Mouse (Mus musculus): ENCODE measurements at regions not wholly inside any gene's neighbourhood (a gene's known extent, or its start where the extent isn't known, plus 50 kb on each side); places are given as distances from the start of the nearest gene placed in this dataset.

DNA sequence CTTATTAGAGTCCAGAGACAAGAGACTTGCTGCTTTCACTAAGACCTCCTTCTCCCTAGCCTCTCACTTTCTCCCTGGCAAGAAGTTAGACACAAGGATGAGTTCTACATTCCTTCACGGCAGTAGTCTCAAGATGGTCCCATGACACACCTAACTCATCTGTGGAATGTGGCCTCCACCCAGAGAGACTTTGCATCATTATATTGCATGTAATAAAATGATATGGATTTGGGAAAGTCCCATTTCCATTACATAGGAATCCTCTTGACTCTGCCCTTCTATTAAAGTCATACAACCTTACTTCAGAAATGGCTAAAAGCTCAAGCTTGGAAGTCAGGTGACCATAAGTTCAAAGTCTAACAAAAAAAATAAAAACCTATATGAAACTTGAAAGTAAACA lies 165.4 kb downstream of the Atp6ap1l start:
- DNase-seq (ENCODE audit: low spot score in 2 of 2), result no peak

DNA sequence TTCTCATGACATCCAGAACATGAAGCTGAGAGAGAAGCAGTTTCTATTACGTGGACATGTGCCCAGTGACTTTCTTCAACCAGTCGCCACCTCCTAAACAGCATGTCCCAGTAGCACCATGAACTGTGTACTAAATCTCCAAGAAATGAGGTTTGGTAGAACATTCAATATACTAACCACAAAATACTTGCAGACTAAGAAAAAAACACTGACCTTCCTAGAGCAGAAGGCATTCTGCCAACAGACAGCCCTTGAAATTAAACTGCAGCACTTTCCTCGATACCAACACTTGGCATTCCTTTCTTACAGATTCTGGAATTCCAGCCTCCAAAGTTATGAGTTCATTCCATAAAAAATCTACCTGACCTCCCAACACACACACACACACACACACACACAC lies 166.6 kb downstream of the Atp6ap1l start:
- no peak for DNase-seq (ENCODE audit: low spot score in 2 of 2)

DNA sequence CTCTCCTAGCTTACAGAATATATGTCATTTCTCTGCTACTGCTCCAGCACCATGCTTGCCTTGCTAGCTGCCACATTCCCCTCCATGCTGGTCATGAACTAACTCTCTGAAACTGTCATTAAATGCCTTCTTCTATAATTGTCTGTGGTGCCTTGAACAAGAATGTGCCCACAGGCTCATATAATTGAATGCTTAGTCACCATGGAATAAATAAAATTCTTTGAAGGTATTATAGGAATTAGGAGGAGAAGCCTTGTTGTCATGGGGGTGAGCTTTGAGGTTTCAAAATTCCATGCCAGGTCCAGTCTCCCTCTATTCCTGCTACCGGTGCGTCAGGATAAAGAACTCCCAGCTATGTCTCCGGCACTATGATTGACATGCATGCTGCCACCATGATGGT lies 171.9 kb downstream of the Atp6ap1l start:
- DNase-seq (ENCODE audit: low spot score in 2 of 2), result no peak

DNA sequence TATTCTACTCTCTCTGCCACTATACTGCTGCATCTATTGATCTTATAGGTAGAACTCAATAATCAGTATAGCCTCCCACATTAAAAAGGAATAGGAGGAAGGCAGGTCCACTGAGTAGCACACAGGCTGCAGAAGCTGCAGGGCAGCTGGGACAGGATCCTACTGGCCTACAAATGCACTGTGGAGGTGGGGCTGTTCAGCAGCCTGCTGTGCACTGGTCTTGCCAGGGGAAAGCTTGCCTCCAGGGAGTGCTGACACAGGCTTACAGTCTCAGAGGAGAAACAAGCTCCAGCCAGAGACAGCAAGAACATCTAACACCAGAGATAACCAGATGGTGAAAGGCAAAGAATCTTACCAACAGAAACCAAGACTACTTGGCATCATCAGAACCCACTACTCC lies 176.1 kb downstream of the Atp6ap1l start:
- DNase-seq (ENCODE audit: low spot score in 2 of 2), result no peak

DNA sequence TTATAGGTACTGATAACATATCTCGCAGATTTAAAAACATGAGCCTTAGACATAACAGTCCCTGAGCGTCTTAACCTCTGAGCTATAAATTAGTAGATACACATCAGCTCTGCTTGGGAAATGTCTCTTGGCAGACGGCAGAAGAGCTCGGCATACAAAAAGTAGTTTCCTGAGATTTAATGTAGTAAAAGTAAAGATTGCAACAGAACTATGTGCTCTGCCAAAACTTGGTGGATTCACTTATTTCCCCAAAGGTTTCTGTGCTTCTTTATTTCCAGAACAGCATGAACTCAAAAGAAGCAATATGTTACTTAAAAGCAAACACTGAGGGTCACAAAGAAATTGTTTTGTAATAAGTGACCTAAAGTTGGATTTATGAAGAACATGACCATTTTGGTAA lies 177.3 kb downstream of the Atp6ap1l start:
- DNase-seq (ENCODE audit: low spot score in 2 of 2), result no peak

DNA sequence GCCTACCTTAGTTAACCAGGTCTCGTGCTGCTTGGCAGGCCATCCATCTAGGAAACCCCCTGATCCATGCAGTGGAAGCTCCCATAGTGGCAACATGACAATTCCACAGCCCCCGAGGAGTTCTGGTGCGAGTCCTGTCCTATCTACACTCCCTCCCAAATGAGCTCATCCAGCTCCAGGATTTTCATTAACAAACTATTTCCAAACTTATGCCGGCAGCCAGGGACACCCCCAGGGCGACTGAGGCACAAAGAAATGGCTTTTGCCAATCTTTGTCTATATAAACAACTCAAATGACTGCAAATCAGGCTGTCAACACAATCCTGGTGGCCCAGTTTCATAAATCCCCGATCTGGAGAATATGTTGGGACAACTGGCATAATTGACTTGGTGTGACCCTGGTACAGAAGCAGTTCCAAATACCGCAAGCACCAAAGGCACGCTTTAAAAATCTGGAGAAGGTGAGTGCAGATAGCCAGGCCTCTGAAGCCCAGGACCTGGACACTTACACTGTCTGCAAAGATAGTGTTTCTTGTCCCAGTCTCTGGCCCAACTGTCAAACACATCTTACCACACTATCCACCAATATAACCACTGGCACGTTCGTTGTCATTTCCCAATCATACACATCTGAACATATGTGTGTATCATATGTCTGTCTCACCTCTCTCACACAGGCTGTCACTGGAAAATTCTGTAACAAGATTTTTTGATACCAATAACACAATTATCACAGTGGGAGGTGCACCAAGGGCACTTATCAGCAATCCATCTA lies 179.9 kb downstream of the Atp6ap1l start:
- no peak for DNase-seq (ENCODE audit: low spot score in 2 of 2)

DNA sequence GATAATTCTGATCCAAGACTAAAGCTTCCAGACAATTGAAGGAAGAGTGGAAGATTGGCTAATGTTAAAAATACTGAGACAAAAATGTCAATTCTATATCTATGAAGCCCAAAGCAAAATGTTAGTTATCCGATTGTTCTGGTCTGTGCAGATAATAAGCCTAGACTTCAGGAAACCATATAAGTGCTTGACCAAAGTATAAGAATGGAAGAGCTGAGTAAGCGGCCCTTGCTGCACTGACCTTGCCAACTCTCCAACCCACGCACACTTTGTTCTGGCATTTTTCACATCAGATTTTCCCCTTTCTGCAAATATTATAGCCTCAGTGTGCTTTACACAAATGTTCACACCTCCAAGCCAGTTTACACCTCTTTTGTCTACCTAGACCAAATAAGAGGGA lies 180.6 kb downstream of the Atp6ap1l start:
- DNase-seq (ENCODE audit: low spot score in 2 of 2), result no peak

DNA sequence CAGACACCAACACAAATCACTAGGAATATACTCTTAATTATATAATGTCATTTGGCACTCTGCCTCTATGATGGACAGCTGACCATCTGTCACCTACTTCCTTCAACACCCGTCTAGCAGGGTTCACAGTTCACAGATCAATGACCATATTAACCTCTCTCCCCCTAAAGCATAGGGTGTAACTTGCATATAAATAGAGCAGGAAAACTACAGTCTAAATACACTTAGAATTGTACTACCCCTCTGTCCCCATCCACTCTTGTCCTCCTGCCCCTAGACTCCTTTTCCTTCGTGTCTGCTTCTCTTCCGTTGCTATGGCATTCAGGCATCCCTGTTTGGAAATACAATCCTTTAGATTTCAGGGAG lies 181.6 kb downstream of the Atp6ap1l start:
- DNase-seq (ENCODE audit: low spot score in 2 of 2), result no peak

DNA sequence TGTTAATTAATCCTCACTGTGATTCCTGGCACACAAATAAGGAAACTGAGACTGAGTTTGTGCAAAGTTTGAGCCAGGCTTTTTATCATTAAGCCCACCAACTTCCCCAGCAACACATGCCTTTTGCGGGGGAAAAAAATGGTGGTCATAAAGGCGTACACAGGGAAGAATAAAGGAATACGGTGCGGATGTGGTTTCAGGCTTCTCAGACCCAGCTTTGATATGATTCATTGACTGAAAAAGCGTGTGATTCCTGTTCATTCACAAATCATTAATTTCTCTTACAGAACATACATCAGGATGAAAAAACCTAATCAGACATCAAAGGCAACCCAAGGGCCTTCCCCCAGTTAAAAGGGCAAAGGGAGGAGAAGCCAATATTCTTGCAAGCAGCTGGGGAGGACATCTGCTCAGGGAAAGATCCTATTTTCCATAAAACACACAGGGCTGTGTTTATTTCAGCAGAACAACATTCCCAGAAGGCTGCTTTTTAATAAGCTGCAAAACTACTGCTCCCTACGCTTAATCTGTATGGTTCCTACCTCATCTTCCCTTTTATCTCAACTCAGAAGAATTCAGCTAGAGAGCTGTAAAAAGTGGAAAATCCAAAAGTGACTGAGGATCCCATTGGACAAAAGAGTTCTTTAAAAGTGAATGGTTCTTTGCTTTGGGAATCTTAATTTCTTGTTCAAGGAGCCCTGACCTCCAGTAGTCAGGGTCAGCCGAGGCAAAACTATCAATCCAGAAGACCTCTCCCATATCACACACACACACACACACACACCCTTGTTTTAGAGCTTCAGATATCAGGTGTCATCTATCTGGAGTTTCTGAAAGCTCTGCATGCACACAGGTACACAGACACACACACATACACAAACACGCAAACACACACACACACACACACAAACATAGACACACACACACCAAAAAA lies 182.3 kb downstream of the Atp6ap1l start:
- DNase-seq (ENCODE audit: low spot score in 2 of 2), result no peak

DNA sequence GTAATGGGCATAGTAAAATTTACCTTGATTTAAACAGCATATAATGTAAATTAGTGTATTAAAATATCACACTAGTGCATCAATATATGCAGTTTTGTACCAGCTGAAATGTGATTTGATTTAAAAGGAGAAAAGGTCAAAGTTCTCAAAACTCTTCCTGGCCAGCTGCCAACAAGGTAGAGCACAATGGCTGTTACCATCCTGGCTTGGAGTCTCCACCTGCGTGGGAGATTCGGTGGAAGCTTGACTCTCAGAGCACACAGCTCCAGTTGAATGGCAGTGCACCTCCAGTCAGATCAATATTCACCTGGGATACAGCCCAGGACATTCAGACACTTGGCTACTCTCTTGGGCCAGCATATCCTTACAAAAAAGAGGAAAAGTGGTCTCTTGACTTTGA lies 220.8 kb downstream of the Atp6ap1l start:
- no peak for DNase-seq (ENCODE audit: low spot score in 2 of 2)

DNA sequence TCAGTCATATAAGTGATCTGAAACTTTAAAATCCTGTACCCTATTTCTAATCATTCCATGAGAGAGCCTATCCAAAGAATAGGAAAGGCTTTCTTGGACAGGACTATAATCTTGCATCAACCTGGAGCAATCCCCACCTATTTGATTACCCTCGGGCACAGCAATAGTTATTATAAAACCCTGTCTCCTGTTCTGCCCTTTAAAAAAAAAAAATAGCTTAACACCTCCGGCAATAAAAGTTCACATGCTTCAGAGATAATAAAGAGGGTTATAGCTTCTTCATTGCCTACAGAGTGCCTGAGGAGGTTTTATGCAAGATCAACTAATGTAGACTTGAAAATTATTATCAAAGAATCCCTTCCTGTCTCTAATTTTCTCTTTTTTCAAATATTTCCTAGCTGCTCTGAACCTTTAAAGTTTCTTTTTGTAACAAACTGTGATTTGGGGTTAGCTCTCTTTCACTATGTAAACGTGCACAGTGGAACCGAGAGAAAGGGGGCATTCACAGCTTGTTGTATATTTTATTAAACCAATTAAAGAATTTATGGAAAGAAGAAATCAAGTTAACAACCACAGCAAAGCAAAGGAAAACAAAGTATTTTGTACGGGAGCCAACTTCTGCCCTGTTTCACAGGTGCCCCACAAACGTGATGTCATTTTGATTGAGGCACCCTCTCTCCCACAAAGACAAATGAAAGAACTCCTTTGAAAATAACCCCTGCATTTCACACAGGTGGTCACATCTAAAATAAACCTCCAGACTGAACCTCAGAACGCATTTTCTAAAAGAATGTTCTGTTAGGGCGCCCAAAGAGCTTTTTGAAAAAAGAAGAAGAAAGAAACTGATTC lies 225.8 kb downstream of the Atp6ap1l start:
- DNase-seq (ENCODE audit: low spot score in 2 of 2), result no peak

DNA sequence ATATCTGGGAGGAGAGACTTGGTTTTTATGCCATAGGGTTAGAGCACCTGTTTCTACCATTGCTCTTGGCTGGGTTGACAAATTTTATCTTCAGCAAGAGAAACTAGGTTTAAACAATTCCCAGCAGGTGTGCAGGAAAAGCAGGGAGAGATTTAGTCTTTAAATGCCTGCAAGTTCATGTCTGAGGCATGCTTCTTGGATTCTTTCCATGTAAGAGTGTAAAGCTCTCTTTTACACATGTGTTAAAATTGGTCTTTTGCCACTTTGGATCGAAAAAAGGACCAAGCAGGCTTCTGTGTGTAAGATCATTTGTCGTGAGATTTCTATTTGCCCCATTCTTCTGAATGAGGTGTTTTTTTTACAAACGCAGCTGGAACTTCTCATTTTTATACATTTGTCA lies 231.3 kb downstream of the Atp6ap1l start:
- no peak for DNase-seq (ENCODE audit: low spot score in 2 of 2)

DNA sequence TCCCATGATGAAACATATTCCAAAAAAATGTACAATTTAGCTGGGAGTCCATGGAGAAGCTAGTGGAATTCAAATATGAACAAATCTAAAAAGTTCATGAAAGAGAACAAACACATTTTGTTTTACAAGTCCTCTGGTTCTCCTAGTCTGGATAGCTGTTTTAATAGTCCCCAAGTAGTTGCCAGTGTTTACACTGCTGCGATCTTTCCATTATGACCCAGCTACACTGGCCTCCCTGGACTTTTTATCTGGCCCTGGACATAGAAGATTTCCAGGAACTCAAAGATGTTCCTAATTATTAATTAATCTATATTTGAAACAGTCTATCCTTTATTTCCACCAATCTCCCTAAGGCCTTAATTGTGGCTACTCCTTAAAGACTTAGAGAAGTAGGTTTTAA lies 232.1 kb downstream of the Atp6ap1l start:
- DNase-seq (ENCODE audit: low spot score in 2 of 2), result no peak

DNA sequence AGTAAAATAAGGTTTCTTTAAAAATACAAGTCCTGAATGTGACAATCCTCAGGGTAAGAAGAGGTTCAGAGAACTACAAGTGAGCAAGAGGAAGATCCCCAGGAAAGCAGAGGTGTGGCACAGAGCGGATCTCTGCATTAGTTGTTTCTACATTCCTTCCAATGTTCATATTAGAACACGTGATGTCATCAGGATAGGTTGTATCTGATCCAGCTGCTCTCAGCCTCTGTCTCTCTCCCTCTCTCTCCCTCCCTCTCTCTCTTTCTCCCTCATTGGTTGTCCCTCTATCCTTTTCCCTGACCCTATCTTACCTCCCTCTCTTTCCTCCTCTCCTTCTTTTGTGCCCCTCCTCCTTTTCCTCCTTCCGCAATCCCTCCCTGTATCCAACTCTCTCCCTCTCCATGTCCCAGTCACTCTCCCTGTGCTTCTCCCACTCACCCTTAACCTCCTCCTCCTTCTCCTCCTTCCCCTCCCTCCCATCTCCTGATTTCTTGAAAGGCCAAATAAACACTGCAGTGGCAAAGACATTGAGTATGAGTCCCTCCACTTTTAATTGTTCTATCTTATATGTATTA lies 243.5 kb downstream of the Atp6ap1l start:
- DNase-seq (ENCODE audit: low spot score in 2 of 2), result no peak

DNA sequence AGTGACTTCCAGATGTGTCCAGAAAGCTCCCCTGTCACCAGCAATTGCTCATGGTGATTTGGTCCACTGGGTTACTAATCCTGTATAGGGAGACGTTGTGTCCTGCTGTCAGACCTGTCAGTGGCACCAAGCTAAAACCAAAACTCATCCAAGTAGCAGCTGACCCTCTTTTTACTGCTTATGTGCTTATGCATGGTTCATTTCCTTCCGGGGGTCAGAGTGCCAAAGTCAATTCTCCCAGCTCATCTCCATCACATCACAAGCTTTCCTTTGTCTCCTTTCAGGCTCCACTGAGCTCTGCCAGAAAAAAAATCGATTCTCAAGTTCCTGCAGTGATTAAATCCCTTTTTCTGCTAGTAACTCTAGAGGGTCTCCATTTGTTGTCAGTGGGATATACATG lies 244.2 kb downstream of the Atp6ap1l start:
- no peak for DNase-seq (ENCODE audit: low spot score in 2 of 2)

DNA sequence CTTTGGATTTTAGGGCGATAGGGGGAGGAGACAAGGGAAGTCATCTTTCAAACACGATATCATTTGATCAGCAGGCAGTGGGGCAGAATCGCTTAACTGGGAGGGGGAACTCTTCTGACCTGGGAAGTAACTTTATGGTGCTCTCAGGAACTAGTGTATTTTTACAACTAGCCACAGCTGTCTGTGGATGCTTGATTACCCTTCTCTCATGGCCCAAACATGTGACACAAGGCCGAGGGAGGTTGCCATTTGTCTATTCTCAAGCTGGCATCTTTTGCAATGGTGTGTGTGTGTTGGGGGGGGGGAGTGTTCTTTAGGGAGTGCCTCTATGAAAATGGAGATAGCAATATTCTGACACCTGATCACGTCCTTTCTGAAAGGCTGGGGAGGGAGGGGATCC lies 246.1 kb downstream of the Atp6ap1l start:
- no peak for DNase-seq (ENCODE audit: low spot score in 2 of 2)

DNA sequence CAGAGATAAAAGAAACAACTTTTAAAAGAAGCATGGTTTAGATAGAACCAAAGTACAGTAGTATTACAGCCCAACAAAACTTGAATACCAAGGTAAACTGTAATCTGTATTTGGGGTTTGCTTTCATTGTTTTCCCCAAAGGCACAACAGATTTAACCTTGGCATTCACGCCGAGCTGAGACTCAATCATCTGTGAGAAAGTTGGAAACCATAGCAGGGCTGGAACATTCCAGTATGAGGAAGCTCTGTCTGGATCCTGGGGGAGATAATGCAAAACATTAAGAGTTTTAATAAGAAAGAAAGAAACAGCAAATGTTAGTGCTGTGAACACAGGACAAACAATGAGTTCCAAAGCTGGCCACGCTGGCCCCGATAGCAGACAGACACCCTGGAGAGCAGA lies 258.8 kb downstream of the Atp6ap1l start:
- no peak for DNase-seq (ENCODE audit: low spot score in 2 of 2)

DNA sequence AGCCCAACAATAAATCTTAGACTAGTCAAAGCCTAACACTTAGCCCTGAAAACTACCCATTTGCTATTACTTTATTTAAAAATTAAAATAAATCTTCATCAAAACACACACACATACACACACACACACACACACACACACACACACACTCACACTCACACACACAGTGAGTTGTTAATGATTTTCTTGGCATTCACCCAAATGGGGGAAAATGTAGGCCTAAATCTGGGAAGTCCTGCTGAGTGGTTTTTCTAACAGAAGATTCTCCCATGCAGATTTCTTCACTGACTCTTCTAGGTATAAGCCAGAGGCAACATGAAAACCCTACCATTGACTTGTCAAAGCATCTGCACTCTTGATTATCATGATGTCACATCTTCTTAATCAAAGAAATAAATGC lies 260.9 kb downstream of the Atp6ap1l start:
- DNase-seq (ENCODE audit: low spot score in 2 of 2), result no peak

DNA sequence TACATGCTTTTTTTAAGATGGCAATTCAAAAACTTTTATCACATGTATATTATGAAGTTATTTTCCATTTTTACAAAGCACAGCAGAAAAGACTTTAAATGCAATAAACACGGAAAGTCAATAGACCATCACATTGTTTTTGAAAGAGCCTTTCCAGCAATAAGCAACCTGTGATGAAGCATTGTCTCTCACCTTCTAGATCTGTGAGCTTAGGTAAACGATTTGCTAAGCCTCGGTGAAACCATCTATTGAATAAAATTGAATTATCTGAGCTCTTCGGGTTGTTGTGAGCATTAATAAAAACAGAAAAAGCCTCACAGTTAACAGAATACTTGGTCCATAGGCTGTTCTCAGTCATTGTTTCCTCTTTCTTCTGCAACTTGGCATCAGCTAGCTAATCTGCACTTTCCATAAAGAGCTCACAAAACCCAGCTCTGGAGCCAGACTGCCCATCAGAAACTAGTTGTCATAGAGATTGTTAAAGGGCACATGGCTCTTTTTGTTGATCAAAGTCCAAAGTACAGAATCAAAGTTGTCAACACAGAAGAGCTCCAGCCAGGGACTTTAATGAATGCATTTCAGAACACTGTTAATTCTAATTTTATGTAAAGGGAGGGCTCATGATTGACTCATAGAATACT lies 261.5 kb downstream of the Atp6ap1l start:
- DNase-seq (ENCODE audit: low spot score in 2 of 2), result no peak

DNA sequence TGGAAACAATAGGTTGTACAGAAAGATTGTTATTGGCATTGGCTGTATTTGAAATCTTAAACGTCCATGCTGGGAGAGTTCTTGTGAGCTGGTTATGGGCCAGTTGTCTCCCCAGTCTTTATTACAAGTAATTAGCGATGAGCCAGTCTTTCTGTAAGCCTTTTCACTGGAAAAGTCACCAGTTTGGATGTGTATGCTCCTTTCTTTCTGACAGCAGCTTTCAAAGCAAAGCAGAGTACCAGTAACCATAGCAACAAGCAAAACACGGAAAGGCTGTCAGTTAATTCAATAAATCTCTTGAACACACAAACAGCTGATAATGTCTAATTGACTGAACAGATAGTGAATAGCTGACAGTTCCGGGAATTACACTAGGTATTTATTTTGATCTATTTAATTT lies 262.0 kb downstream of the Atp6ap1l start:
- no peak for DNase-seq (ENCODE audit: low spot score in 2 of 2)

Measured in adrenal gland, adult 18-20 months (tissue).